Mouse (Mus musculus): ENCODE data around the gene Dpysl4.

Gene Dpysl4

GRCm38 (mm10) chr7:139085629-139086194 is at the start of gene Dpysl4:
Dpysl4 (plus strand) TSS chr7:139086001.
- peak; percentile 78 to 82 for DNase-seq (ENCODE audit: low spot score in 2 of 2)

GRCm38 (mm10) chr7:139063406-139063805 is 22.4 kb upstream of the Dpysl4 start:
- no peak for DNase-seq (ENCODE audit: low spot score in 2 of 2)

GRCm38 (mm10) chr7:139068182-139068623 is 17.6 kb upstream of the Dpysl4 start:
- DNase-seq (ENCODE audit: low spot score in 2 of 2): peak; percentile 75 to 79

DNA sequence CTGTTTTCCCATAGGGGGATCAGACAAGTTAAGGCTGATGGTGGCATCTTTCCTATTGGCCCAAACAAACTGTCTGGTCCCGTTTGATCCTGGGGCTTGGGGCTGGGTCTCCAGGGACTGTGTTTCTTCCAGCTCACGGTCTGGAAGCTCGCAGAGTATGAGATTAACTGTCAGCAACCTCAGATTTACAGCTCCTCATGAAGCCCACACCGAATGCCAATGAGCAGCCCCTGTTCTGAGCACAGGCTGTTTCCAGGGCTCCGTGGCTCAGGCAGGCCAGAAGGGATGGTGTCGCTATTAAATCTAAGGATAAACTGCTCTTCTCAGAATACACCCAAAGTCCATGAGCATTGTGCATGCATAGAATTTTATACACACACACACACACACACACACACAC is 11.6 kb upstream of the Dpysl4 start:
- no peak for DNase-seq (ENCODE audit: low spot score in 2 of 2)

DNA sequence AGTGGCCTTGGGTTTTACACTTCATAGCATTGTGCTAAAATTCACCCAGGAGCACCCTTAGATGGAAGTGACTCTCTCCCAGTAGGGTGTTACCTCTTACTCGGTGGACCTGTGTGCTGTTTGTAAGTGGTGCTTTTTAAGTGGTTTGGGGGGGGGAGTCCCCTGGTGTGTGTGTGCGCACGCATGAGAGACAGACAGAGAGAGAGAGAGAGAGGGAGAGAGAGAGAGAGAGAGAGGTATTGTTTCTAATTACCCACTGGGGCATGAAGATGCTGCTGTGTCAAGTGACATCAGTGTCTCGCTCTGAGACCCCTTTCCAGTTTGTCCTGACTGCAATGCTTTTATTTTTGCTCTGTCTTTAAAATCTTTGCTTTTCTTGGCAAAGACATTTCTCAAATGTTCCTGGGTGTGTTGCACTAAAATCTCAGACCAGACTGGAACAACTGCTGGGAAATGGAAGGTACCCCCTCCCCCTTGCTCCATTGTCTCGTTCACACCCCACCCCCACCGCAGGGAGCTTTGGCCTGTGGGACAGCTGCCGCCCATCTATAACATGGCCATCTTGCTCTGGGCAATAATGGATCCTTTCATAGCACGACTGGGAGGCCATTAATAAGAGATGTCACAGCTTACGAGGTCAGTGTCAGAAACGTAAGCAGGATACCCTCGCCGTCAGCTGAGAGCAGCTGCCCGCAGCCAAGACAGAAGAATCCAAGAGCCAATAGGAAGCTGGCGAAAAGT is 10.6 kb upstream of the Dpysl4 start:
- DNase-seq (ENCODE audit: low spot score in 2 of 2): no peak

DNA sequence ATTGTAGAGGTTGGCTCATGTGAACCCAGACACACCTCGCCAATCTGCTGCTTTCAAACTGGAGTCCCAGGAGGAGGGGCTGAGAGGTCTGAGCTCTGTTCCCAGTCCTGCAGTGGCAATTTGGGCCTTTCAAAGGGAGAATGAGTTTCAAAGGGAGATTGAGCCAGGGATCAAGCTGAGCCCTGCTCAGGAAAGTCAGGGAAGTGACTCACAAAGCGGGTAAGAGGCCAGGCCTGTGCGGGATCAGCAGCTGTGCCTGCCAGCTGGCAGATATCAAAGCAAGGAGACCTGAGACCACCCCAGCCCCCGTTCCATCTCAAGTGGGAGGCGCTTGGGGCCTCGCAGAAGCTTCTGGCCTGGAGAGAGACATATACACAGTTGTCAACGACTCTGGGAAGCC is 8.5 kb upstream of the Dpysl4 start:
- no peak for DNase-seq (ENCODE audit: low spot score in 2 of 2)

DNA sequence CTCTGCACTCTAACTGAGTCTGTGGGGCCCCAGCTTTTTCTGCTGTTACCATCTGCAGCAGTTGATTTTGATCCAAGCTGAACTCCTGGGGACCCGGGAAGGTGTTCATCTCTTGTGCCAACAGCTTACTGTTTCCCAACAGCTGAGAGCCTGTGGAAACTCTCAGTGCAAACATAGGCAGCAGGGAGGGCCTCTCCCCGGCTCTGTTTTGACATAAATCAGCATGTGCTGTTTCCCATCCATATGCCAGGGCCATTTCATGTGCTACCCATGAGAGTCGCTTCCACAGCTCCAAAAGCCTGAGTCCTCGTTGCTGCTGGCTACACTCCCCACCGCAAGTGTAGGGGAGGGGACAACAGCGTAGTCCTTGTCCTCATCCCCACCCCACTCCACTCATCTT is 7.6 kb upstream of the Dpysl4 start:
- DNase-seq (ENCODE audit: low spot score in 2 of 2): no peak

- no peak for DNase-seq (ENCODE audit: low spot score in 2 of 2)
These were observed 6.7 kb upstream of the Dpysl4 start for GRCm38 (mm10) chr7:139079141-139079540.

GRCm38 (mm10) chr7:139080714-139081113 is 5.1 kb upstream of the Dpysl4 start:
- no peak for DNase-seq (ENCODE audit: low spot score in 2 of 2)

DNA sequence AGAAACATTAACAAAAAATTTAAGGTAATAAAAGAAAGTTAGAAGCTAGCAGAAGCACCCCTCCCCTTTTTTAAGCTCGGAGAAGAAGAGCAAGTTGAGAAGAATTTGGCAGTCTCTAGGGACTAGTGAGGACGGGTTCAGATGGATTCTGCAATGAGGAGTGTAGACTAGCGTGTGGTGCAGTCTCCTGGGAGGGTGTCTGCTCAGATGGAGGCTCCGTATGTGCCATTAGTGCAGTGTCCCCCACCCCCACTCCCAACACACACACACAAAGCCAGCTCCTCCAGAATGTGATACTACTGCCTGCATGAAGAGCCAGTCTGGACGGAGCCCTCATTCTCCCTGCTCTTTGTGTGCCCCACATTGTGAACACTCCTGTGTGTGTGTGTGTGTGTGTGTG is 4.6 kb upstream of the Dpysl4 start:
- DNase-seq (ENCODE audit: low spot score in 2 of 2): no peak

- no peak for DNase-seq (ENCODE audit: low spot score in 2 of 2)
These were observed 3.5 kb upstream of the Dpysl4 start for GRCm38 (mm10) chr7:139082281-139082680.

GRCm38 (mm10) chr7:139084316-139084715 is 1.5 kb upstream of the Dpysl4 start:
- DNase-seq (ENCODE audit: low spot score in 2 of 2): no peak

DNA sequence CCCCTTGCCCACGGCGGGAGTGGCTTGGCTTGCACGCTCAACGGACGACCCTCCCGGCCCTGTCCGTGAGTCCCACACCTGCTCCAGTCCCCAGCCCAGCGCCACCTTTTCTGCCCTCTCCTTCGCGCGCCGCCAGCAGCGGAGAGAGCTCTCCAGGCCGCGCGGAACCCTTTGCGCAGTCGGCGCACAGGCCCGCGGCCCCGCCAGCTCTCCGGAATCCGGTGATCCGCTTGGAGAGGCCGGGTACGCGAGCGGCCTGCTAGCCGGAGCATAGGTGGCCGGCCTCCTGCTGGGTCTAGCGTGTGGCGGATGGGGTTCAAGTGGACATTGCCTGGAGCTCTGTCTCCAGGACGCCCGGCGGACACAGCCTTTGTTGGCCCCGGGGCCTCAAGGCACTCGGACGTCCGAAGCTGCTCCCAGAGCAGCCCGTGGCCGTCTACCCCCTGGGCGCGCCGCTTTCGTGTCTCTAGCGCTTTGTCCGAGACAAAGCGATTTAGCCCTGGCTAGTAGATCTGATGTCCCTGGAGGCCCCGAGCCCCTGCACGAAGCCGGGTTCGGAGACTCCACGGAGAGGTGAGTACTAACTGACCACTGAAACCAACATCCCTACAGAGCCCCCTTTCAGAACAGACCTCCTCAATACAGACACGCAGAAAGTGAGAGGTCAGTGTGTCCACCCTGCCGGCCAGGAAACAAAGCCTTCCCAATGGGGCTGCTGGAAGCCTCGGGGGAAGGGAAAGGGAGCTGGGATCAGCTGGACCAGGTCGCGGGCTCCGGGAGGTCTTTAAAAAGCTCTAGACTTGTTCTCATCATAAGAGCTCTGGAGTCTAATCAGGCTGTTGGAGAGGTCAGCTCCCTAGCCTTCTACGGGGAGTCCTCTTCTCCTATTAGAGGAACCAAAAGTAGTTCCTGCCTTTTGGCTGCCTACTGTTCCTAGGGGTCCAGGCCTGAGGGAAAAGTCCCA is 676 bp downstream of the Dpysl4 start:
- DNase-seq (ENCODE audit: low spot score in 2 of 2): no peak

GRCm38 (mm10) chr7:139087801-139088200 is 2.0 kb downstream of the Dpysl4 start:
- no peak for DNase-seq (ENCODE audit: low spot score in 2 of 2)

DNA sequence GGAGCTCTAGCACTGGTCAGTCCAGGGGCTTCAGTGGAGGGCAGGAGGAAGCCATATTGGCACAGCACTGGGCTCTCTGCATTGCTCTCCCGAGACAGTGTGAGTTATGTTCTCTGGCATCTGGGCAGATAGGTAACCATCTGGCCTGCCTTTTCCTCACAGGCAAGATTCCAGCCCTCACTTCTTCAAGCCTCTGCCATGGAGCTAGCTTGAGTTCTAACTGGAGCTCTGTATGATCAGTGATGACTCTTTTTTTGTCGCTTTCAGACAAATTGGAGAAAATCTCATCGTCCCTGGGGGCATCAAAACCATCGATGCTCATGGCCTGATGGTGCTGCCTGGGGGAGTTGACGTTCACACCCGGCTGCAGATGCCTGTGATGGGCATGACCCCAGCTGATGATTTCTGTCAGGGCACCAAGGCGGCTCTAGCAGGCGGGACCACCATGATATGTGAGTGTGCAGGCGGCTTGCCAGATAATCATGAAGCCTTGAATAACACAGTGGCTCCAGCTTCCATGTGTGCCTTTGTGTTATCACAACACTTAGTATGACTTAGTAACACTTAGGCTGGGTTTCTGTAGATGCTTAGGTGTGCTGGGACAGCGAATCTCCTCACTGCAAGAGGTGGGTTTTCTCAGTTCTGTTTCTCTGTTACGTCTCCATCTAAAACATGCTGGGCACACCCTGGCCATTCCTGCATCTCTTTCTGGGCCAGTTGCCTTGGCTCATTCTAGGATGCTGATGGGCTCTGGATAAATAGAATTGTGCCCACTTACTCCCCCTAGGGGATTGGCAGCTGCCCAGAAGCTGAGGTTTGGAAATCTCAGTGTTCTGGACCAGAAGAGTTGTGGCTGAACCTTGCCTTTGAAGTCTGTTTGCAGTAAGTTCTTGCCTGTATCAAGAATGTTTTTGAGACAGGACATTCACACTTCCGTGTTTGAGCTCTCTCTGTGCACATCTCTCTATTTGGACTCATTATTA is 4.4 kb downstream of the Dpysl4 start:
- no peak for DNase-seq (ENCODE audit: low spot score in 2 of 2)

DNA sequence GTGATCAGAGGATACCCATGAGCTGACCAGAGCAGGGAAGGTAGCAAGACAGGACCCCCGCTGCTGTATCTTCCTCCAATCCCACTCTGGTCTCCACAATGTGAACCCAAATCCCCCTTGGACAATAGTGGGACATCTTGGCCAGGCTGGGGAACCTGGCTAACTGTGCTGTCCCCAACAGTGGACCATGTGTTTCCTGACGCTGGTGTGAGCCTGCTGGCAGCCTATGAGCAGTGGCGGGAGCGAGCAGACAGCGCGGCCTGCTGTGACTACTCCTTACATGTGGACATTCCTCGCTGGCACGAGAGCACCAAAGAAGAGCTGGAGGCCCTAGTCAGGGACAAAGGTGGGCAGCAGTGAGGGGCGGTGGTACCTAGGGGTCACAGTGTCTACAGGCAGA is 5.9 kb downstream of the Dpysl4 start:
- DNase-seq (ENCODE audit: low spot score in 2 of 2): no peak

- no peak for DNase-seq (ENCODE audit: low spot score in 2 of 2)
These were observed 6.9 kb downstream of the Dpysl4 start for GRCm38 (mm10) chr7:139092676-139093075.

DNA sequence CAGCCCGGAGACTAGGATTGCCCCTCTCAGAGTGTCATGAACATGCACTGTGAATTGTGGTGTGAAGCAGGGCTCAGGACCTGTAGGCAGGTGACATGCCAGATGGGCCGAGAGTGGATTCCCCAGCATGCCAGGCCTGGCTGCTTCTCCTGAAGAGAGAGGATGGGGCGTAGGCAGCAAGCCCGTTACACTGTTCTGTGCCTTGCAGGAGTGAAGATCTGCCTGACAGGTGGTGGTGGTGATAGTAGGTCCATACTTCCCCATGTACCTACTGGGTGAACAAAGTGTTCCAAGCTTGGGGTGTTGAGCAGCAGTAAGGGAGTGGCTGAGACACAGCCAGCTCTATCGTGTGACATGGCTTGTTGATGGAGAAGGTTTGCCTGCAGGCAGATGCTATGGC is 7.3 kb downstream of the Dpysl4 start:
- no peak for DNase-seq (ENCODE audit: low spot score in 2 of 2)

DNA sequence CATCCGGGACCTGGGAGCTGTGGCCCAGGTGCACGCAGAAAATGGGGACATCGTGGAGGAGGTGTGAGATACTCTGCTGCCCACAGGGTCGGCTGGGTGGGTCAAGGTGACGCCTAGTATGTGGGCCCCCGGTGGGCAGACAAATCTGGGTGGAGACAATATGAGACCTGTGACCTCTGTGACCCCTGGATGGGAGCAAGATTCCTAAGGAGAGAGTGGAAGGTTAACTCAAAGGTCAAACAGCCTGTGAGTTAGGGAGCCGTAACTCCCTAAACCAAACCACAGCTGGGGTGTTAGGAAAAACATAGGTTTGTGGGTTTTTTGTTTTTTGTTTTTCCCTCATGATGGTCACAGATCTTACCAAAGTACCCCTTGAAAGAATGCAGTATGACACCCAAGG is 8.0 kb downstream of the Dpysl4 start:
- no peak for DNase-seq (ENCODE audit: low spot score in 2 of 2)

DNA sequence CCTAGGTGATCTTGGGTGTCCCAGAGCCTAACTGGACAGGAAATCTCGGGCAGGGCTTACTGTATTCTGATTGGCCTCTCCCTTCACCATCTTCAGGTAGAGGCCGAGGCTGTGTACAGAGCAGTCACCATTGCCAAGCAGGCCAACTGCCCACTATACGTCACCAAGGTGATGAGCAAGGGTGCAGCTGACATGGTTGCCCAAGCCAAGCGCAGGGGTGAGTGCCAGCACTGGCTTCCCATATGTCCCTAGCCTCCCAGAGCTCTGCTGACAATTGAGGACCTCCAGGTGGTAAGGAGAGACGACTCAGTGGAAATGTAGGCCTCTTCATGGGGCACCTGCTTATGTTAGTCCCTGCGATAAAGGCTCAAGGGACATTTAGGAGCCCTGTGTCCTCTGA is 9.0 kb downstream of the Dpysl4 start:
- DNase-seq (ENCODE audit: low spot score in 2 of 2): no peak

- no peak for DNase-seq (ENCODE audit: low spot score in 2 of 2)
These were observed 9.5 kb downstream of the Dpysl4 start for GRCm38 (mm10) chr7:139095282-139095681.
